Mouse (Mus musculus) heart, postnatal 0 days (tissue): ENCODE results near the gene Zeb2. TPM values are rescaled to one million over a fixed set of nuclear protein-coding genes. Genes with fewer than 3 reads are reported as not detected.

Source experiments
- ATAC-seq: fragments of 200-750 bp; cut with Nextera tagmentation; 2 replicates; pipeline ENCODE4 v1.8.0; 2017; ENCODE audit warnings: low read depth, moderate number of reproducible peaks, moderate library complexity; ENCODE audit not compliant: insufficient read depth
- DNase-seq: peaks from one replicate; pipeline ENCODE4 v3.0.0-alpha.2; 2016; ENCODE audit warnings: low spot score
- H3K27ac ChIP-seq: fragments of 300-500 bp; sonication (generic); 2 replicates; pipeline ENCODE4 v1.5.1; 2014; ENCODE audit warnings: low read depth, mild to moderate bottlenecking
- H3K27me3 ChIP-seq: fragments of 300-500 bp; sonication (generic); 2 replicates; pipeline ENCODE4 v1.6.1; 2014; ENCODE audit warnings: low read length, mixed read lengths; ENCODE audit not compliant: control insufficient read depth, insufficient read depth
- H3K36me3 ChIP-seq: fragments of 300-500 bp; sonication (generic); replicated peaks from 2 replicates; pipeline ENCODE4 v1.6.1; 2014; ENCODE audit warnings: low read length, mixed read lengths; ENCODE audit not compliant: control insufficient read depth, insufficient read depth
- H3K4me1 ChIP-seq: fragments of 300-500 bp; sonication (generic); 2 replicates; pipeline ENCODE4 v1.6.1; 2014; ENCODE audit warnings: antibody characterized with exemption; ENCODE audit not compliant: control insufficient read depth, insufficient read depth
- H3K4me2 ChIP-seq: fragments of 300-500 bp; sonication (generic); 2 replicates; pipeline ENCODE4 v1.6.1; 2014; ENCODE audit warnings: low read depth, mild to moderate bottlenecking, low read length, moderate library complexity
- H3K4me3 ChIP-seq: fragments of 300-500 bp; sonication (generic); 2 replicates; pipeline ENCODE4 v1.5.1; 2014; ENCODE audit warnings: low read depth, low read length
- H3K9ac ChIP-seq: fragments of 300-500 bp; sonication (generic); replicated peaks from 2 replicates; pipeline ENCODE4 v1.6.1; 2014; ENCODE audit warnings: low read depth, low read length, mixed read lengths
- H3K9me3 ChIP-seq: fragments of 300-500 bp; sonication (generic); replicated peaks from 2 replicates; pipeline ENCODE4 v1.6.1; 2016; ENCODE audit warnings: low read length; ENCODE audit not compliant: control insufficient read depth
- CTCF ChIP-seq: IDR thresholded peaks from 2 replicates; pipeline ENCODE4 v1.5.1; 2016; ENCODE audit warnings: antibody characterized with exemption, control low read depth, low read depth
- EP300 ChIP-seq: IDR thresholded peaks from 2 replicates; pipeline ENCODE4 v1.6.1; 2016; ENCODE audit warnings: antibody characterized with exemption, low read depth
- WGBS: fragments of 180-500 bp; shearing (Covaris S2); extraction: QIAGEN DNeasy Blood & Tissue Kit; methylation state at CpG from one replicate; pipeline ENCODE4 v1.1.7; 2014; 5-methylcytosine and 5-hydroxymethylcytosine counted together
- polyA plus RNA-seq: library from polyadenylated mRNA; unstranded; fragments of >200 nt; fragmentation: Nextera tagmentation; extraction: Ambion mirVana; gene quantifications from 2 replicates; pipeline ENCODE4 v1.2.1, GENCODE M21; 2015
- total RNA-seq: library from RNA; depleted of rRNA; stranded (reverse); fragments of >200 nt; gene quantifications from 2 replicates; pipeline ENCODE4 v1.2.3, GENCODE M21; 2014; ENCODE audit warnings: low replicate concordance

Zeb2 gene
- total and polyA plus RNA-seq, 2 experiments from 2014 or later = 13.4 to 41.2 TPM

DNA sequence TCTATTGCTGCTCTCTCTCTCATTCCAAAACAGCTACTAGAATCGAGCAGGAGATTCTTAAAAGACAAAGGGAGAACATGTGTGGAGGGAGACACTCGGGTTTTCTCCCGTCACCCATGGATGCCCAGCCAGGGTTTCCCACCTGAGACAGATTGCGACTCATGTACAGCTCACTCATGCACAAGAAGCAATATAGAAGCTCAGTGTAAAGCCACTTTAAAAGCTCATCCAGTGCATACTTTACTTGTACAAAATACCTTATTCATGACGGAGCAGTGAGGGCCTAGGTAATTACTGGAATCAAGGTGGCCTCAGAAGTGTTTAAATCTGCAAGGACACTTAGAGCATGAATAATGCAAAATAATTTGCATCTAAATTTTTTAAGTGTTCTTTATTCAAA is 45.9 kb downstream of the Zeb2 start:
- no peaks in the 10 kb centered on the region for H3K9me3 ChIP-seq
- no peaks in the 10 kb centered on the region for H3K36me3 ChIP-seq
- no peak overlapping the region for H3K9ac ChIP-seq
- 0 out of 2 replicates have a peak, but pooled peaks cover 11% of the 10 kb centered on the region for H3K4me1 ChIP-seq
- DNase-seq = no peak
- TF ChIP-seq EP300 (no peak), CTCF (no peak)
- H3K4me2 ChIP-seq = no peak overlapping the region
- H3K27me3 ChIP-seq = no peaks in the 10 kb centered on the region
- no peak overlapping the region for H3K4me3 ChIP-seq
- no peak overlapping the region for H3K27ac ChIP-seq
- WGBS = 74% methylated on average over 5 of the region's 5 CpGs
- no peak for ATAC-seq

DNA sequence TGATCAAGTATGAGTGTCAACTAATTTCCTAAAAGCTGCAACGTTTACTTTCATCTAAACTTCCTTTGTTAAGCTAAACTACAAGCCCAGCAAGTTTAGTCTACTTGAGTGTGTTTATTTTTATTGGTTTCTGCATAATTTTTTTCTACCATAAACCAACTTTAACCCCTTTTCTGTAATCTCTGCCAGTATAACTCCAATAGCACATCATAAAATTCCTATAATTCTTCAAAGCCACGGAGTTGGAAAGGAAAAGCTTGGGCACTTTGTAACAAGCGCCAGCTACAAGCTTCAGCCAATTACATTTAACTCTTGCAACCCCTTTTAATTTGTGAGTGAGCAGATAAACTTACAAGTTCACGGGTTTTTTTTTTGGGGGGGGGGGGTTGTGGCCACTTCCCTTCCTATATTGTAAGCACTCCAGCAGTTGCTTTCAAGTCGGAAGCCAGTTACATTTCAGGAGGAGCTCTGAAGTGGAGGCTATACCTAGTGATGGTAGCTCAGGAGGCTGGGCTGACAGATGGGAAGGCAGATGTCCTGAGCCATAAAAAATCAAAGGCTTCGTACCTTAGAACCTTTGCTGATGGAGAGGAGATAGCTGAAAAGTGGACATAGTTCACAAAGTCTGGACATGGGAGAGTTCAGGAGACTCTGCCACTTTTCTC is 46.5 kb downstream of the Zeb2 start:
- H3K4me1 ChIP-seq = 0 out of 2 replicates have a peak, but pooled peaks cover 11% of the 10 kb centered on the region
- WGBS = 44% methylated on average over 6 of the region's 6 CpGs
- no peaks in the 10 kb centered on the region for H3K9me3 ChIP-seq
- TF ChIP-seq CTCF = no peak
- no peak for TF ChIP-seq EP300
- H3K27me3 ChIP-seq = no peaks in the 10 kb centered on the region
- H3K9ac ChIP-seq = no peak overlapping the region
- ATAC-seq (no peak), DNase-seq (no peak)
- no peaks in the 10 kb centered on the region for H3K36me3 ChIP-seq
- no peak overlapping the region for H3K4me3 ChIP-seq
- no peak overlapping the region for H3K4me2 ChIP-seq
- H3K27ac ChIP-seq = no peak overlapping the region

DNA sequence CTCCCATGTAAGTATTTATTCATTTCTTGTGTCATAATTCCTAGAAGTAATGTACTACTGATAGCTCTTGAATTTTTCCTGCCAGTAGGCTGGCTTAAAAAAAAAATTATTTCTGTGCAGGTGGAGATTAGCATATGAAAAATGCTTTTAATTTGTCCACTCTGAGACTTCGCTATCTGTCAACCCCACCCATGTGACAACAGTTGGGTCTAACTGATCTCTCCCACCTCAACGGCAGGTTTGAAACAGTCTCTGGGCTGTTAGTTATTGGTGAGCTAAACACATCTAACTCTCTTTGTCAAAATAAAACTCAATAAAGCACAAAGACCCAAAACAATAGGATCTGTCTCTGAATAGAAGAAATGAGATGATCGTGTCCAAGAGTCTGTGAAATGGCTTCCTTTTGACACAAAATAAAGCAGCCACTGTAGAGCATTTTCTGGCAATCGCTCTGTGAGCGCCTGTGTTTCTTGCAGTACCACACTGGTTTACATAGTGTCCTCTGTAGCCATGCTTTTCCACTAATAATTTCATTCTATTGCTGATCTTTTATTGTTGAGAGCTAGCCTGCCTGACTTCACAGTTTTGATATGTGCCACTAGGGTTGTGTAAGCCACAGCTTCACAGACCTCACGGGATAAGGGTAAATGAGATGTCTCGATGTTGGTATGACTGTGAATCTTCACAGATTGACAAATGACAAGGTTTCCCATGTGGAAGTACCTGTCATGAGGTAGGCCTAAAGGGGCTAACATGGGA is 48.2 kb downstream of the Zeb2 start:
- H3K36me3 ChIP-seq = no peaks in the 10 kb centered on the region
- no peak for TF ChIP-seq EP300
- TF ChIP-seq CTCF = no peak
- DNase-seq (no peak), ATAC-seq (no peak)
- no peaks in the 10 kb centered on the region for H3K27me3 ChIP-seq
- H3K27ac ChIP-seq = no peak overlapping the region
- H3K4me1 ChIP-seq = 0 out of 2 replicates have a peak, but pooled peaks cover 11% of the 10 kb centered on the region
- H3K4me3 ChIP-seq = no peak overlapping the region
- H3K9ac ChIP-seq = no peak overlapping the region
- no peak overlapping the region for H3K4me2 ChIP-seq
- no peaks in the 10 kb centered on the region for H3K9me3 ChIP-seq
- 87% methylated on average over 7 of the region's 7 CpGs for WGBS

DNA sequence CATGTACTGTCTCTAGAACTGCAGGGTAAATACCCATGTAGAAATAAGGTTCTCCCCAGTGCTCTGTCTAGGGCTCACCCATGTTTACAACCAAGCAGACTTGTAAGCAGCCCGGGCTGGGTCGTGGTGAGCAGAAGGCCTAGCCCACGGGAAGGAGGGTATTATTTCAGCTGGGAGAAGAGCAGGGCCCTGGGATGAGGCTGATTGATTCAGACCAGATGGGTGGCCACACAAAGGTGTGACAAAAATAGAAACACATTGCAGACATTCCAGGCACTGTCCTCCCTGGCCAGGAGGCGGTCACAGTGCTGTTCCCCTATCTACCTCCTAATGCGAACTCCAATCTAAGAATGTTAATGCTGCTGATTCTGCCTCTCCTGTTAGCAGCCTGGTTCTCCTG is 50.1 kb downstream of the Zeb2 start:
- WGBS = 24% methylated on average over 5 of the region's 5 CpGs
- Histone ChIP-seq H3K27ac (peak overlapping the region; percentile 84), H3K4me2 (peak overlapping the region; percentile 16; the same call in 1 of the 2 replicates), H3K4me1 (peaks cover 25% of the 10 kb centered on the region), H3K9me3 (no peaks in the 10 kb centered on the region), H3K9ac (0 out of 2 replicates have a peak overlapping the region, but pooled peaks have one; percentile 8), H3K36me3 (no peaks in the 10 kb centered on the region), H3K4me3 (no peak overlapping the region), H3K27me3 (no peaks in the 10 kb centered on the region)
- no peak for DNase-seq
- TF ChIP-seq CTCF = no peak
- TF ChIP-seq EP300 = no peak
- peak; percentile 58 for ATAC-seq

DNA sequence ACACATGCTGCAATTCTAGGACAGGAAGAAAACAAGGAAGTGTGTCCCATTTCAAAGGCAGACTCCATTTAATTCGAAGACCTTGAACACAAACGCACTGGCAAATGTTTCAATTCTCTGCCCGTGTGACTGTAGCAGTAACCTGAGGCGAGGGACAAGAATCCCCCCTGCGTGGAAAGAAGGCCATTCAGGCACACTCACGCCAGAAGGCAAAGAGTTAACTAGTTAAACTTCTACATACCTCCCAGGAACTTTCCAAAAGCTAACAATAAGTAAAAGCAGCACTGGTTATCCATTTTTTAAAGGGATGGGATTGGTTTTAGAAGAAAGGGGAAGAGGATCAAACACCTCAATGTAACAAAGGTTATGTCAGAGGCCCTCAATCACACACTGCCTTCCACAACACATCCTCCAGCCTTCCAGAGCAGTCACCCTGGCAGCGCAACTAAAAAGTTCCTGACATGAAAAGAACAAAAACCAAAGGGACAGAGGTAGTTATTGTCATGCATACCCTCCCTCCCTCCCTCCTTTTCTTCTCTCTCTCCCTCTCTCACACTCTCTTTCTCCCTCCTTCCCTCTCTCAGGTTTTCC is 53.8 kb downstream of the Zeb2 start:
- Histone ChIP-seq H3K9ac (no peak overlapping the region), H3K4me2 (no peak overlapping the region), H3K4me1 (peaks cover 37% of the 10 kb centered on the region), H3K36me3 (no peaks in the 10 kb centered on the region), H3K27me3 (no peaks in the 10 kb centered on the region), H3K27ac (peak overlapping the region; percentile 46; the same call in 1 of the 2 replicates), H3K9me3 (no peaks in the 10 kb centered on the region), H3K4me3 (no peak overlapping the region)
- 51% methylated on average over 7 of the region's 7 CpGs for WGBS
- no peak for TF ChIP-seq EP300
- no peak for TF ChIP-seq CTCF
- ATAC-seq (no peak), DNase-seq (no peak)
